Mouse (Mus musculus): ENCODE results near the gene Slc29a3. TPM values are rescaled to one million over a fixed set of nuclear protein-coding genes. Genes with fewer than 3 reads are reported as not detected.
"Not testable (repeated sequence)": the region's sequence is repeated elsewhere in the genome, so short reads cannot be mapped to it uniquely, and the experiment has no call there.

Gene Slc29a3
- polyA plus RNA-seq, 1 experiment from 2014 or later: 8.2 TPM

GRCm38 (mm10) chr10:60742942-60743341 is 9.7 kb downstream of the Slc29a3 start:
- WGBS: 81% methylated on average over 6 of the region's 6 CpGs
- H3K27ac ChIP-seq (replicated peaks; ENCODE audit: low read depth, low read length): no peak overlapping the region
- no peak overlapping the region for H3K9ac ChIP-seq (replicated peaks; ENCODE audit: low read length)
- no peak for ATAC-seq (replicated peaks; ENCODE audit: insufficient number of reproducible peaks, low FRiP score, low TSS enrichment, low read depth)
- no peak overlapping the region for H3K4me3 ChIP-seq (ENCODE audit: low read depth, low read length)
- H3K4me2 ChIP-seq (ENCODE audit: low read depth, low read length): no peak overlapping the region
- no peaks in the 10 kb centered on the region for H3K36me3 ChIP-seq (replicated peaks; ENCODE audit: control insufficient read depth, insufficient read depth, low read depth, low read length)
- no peak for DNase-seq (ENCODE audit: low spot score)
- H3K27me3 ChIP-seq (ENCODE audit: control insufficient read depth, insufficient read depth, low read length): no peaks in the 10 kb centered on the region
- H3K9me3 ChIP-seq (replicated peaks; ENCODE audit: control insufficient read depth, low read length): no peaks in the 10 kb centered on the region
- no peaks in the 10 kb centered on the region for H3K4me1 ChIP-seq (ENCODE audit: control insufficient read depth, insufficient read depth, low read length)

- not testable (repeated sequence) for H3K9me3 ChIP-seq (replicated peaks; ENCODE audit: control insufficient read depth, low read length); H3K4me3 ChIP-seq (ENCODE audit: low read depth, low read length); H3K4me1 ChIP-seq (ENCODE audit: control insufficient read depth, insufficient read depth, low read length); H3K4me2 ChIP-seq (ENCODE audit: low read depth, low read length); DNase-seq (ENCODE audit: low spot score); H3K27ac ChIP-seq (replicated peaks; ENCODE audit: low read depth, low read length); H3K9ac ChIP-seq (replicated peaks; ENCODE audit: low read length); H3K27me3 ChIP-seq (ENCODE audit: control insufficient read depth, insufficient read depth, low read length); ATAC-seq (replicated peaks; ENCODE audit: insufficient number of reproducible peaks, low FRiP score, low TSS enrichment, low read depth); H3K36me3 ChIP-seq (replicated peaks; ENCODE audit: control insufficient read depth, insufficient read depth, low read depth, low read length)
- 71% methylated on average over 1 of the region's 1 CpGs for WGBS
Measured at GRCm38 (mm10) chr10:60742296-60742695, 10.3 kb downstream of the Slc29a3 start.

GRCm38 (mm10) chr10:60741435-60741834 is 11.2 kb downstream of the Slc29a3 start:
- Histone ChIP-seq H3K27ac (replicated peaks; ENCODE audit: low read depth, low read length) (no peak overlapping the region), H3K9me3 (replicated peaks; ENCODE audit: control insufficient read depth, low read length) (no peaks in the 10 kb centered on the region), H3K4me3 (ENCODE audit: low read depth, low read length) (no peak overlapping the region), H3K36me3 (replicated peaks; ENCODE audit: control insufficient read depth, insufficient read depth, low read depth, low read length) (no peaks in the 10 kb centered on the region), H3K27me3 (ENCODE audit: control insufficient read depth, insufficient read depth, low read length) (no peaks in the 10 kb centered on the region), H3K9ac (replicated peaks; ENCODE audit: low read length) (no peak overlapping the region), H3K4me2 (ENCODE audit: low read depth, low read length) (no peak overlapping the region), H3K4me1 (ENCODE audit: control insufficient read depth, insufficient read depth, low read length) (no peaks in the 10 kb centered on the region)
- ATAC-seq (replicated peaks; ENCODE audit: insufficient number of reproducible peaks, low FRiP score, low TSS enrichment, low read depth) (no peak), DNase-seq (ENCODE audit: low spot score) (no peak)
- 91% methylated on average over 6 of the region's 7 CpGs for WGBS

- Histone ChIP-seq H3K36me3 (replicated peaks; ENCODE audit: control insufficient read depth, insufficient read depth, low read depth, low read length) (no peaks in the 10 kb centered on the region), H3K4me2 (ENCODE audit: low read depth, low read length) (no peak overlapping the region), H3K27ac (replicated peaks; ENCODE audit: low read depth, low read length) (no peak overlapping the region), H3K9me3 (replicated peaks; ENCODE audit: control insufficient read depth, low read length) (no peaks in the 10 kb centered on the region), H3K4me3 (ENCODE audit: low read depth, low read length) (no peak overlapping the region), H3K9ac (replicated peaks; ENCODE audit: low read length) (no peak overlapping the region), H3K27me3 (ENCODE audit: control insufficient read depth, insufficient read depth, low read length) (no peaks in the 10 kb centered on the region), H3K4me1 (ENCODE audit: control insufficient read depth, insufficient read depth, low read length) (no peaks in the 10 kb centered on the region)
- DNase-seq (ENCODE audit: low spot score) (no peak), ATAC-seq (replicated peaks; ENCODE audit: insufficient number of reproducible peaks, low FRiP score, low TSS enrichment, low read depth) (no peak)
- 84% methylated on average over 4 of the region's 4 CpGs for WGBS
Measured at GRCm38 (mm10) chr10:60739619-60740363, 12.8 kb downstream of the Slc29a3 start.

- Histone ChIP-seq H3K27ac (replicated peaks; ENCODE audit: low read depth, low read length) (no peak overlapping the region), H3K9me3 (replicated peaks; ENCODE audit: control insufficient read depth, low read length) (no peaks in the 10 kb centered on the region), H3K4me2 (ENCODE audit: low read depth, low read length) (no peak overlapping the region), H3K36me3 (replicated peaks; ENCODE audit: control insufficient read depth, insufficient read depth, low read depth, low read length) (no peaks in the 10 kb centered on the region), H3K4me3 (ENCODE audit: low read depth, low read length) (no peak overlapping the region), H3K9ac (replicated peaks; ENCODE audit: low read length) (no peak overlapping the region), H3K4me1 (ENCODE audit: control insufficient read depth, insufficient read depth, low read length) (no peaks in the 10 kb centered on the region), H3K27me3 (ENCODE audit: control insufficient read depth, insufficient read depth, low read length) (no peaks in the 10 kb centered on the region)
- WGBS: 82% methylated on average over 8 of the region's 9 CpGs
- ATAC-seq (replicated peaks; ENCODE audit: insufficient number of reproducible peaks, low FRiP score, low TSS enrichment, low read depth) (no peak), DNase-seq (ENCODE audit: low spot score) (no peak)
Measured at GRCm38 (mm10) chr10:60737886-60738640, 14.5 kb downstream of the Slc29a3 start.

GRCm38 (mm10) chr10:60737169-60737728 is 15.3 kb downstream of the Slc29a3 start:
- DNase-seq (ENCODE audit: low spot score): no peak
- no peak for ATAC-seq (replicated peaks; ENCODE audit: insufficient number of reproducible peaks, low FRiP score, low TSS enrichment, low read depth)
- Histone ChIP-seq H3K4me2 (ENCODE audit: low read depth, low read length) (no peak overlapping the region), H3K9ac (replicated peaks; ENCODE audit: low read length) (no peak overlapping the region), H3K27me3 (ENCODE audit: control insufficient read depth, insufficient read depth, low read length) (no peaks in the 10 kb centered on the region), H3K4me1 (ENCODE audit: control insufficient read depth, insufficient read depth, low read length) (no peaks in the 10 kb centered on the region), H3K9me3 (replicated peaks; ENCODE audit: control insufficient read depth, low read length) (no peaks in the 10 kb centered on the region), H3K27ac (replicated peaks; ENCODE audit: low read depth, low read length) (no peak overlapping the region), H3K36me3 (replicated peaks; ENCODE audit: control insufficient read depth, insufficient read depth, low read depth, low read length) (no peaks in the 10 kb centered on the region), H3K4me3 (ENCODE audit: low read depth, low read length) (no peak overlapping the region)
- WGBS: 75% methylated on average over 11 of the region's 11 CpGs

GRCm38 (mm10) chr10:60735737-60736136 is 16.9 kb downstream of the Slc29a3 start:
- Histone ChIP-seq H3K9ac (replicated peaks; ENCODE audit: low read length) (no peak overlapping the region), H3K9me3 (replicated peaks; ENCODE audit: control insufficient read depth, low read length) (no peaks in the 10 kb centered on the region), H3K4me3 (ENCODE audit: low read depth, low read length) (no peak overlapping the region), H3K4me2 (ENCODE audit: low read depth, low read length) (no peak overlapping the region), H3K27me3 (ENCODE audit: control insufficient read depth, insufficient read depth, low read length) (no peaks in the 10 kb centered on the region), H3K36me3 (replicated peaks; ENCODE audit: control insufficient read depth, insufficient read depth, low read depth, low read length) (no peaks in the 10 kb centered on the region), H3K4me1 (ENCODE audit: control insufficient read depth, insufficient read depth, low read length) (no peaks in the 10 kb centered on the region), H3K27ac (replicated peaks; ENCODE audit: low read depth, low read length) (no peak overlapping the region)
- ATAC-seq (replicated peaks; ENCODE audit: insufficient number of reproducible peaks, low FRiP score, low TSS enrichment, low read depth): no peak
- DNase-seq (ENCODE audit: low spot score): no peak
- 100% methylated on average over 1 of the region's 1 CpGs for WGBS

- Histone ChIP-seq H3K4me2 (ENCODE audit: low read depth, low read length) (no peak overlapping the region), H3K4me1 (ENCODE audit: control insufficient read depth, insufficient read depth, low read length) (no peaks in the 10 kb centered on the region), H3K9ac (replicated peaks; ENCODE audit: low read length) (no peak overlapping the region), H3K36me3 (replicated peaks; ENCODE audit: control insufficient read depth, insufficient read depth, low read depth, low read length) (no peaks in the 10 kb centered on the region), H3K27ac (replicated peaks; ENCODE audit: low read depth, low read length) (no peak overlapping the region), H3K27me3 (ENCODE audit: control insufficient read depth, insufficient read depth, low read length) (no peaks in the 10 kb centered on the region), H3K4me3 (ENCODE audit: low read depth, low read length) (no peak overlapping the region), H3K9me3 (replicated peaks; ENCODE audit: control insufficient read depth, low read length) (no peaks in the 10 kb centered on the region)
- 69% methylated on average over 8 of the region's 8 CpGs for WGBS
- ATAC-seq (replicated peaks; ENCODE audit: insufficient number of reproducible peaks, low FRiP score, low TSS enrichment, low read depth) (no peak), DNase-seq (ENCODE audit: low spot score) (no peak)
Measured at GRCm38 (mm10) chr10:60733471-60733870, 19.1 kb downstream of the Slc29a3 start.

Measured in embryonic facial prominence, embryonic 11.5 days (tissue).